Mouse (Mus musculus): ENCODE measurements around the gene Emp2.

DNA sequence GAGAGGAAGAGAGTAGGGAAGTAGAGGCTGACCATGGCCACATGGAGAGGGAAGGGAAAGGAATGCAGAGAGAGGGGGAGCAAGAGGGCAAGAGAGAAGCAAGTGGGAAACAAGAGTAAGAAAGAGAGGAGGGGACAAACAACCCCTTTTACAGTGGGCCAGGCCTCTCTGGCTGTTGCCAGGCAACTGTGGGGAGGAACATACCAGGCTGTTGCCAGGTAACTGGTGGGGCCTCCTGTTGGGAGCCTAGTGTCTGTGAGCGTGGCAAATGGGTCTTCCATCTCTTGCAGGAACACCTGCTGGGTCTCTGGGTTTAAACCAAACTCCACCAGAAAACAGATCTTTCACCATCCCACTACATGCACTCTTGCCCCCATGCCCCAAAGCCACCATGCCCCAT is 59.8 kb downstream of the Emp2 start:
- TF ChIP-seq GATA1 (IDR thresholded peaks at IDR 0.05; ENCODE audit: low read length) (no peak), TAL1 (IDR thresholded peaks at IDR 0.05; ENCODE audit: low read length) (no peak)
